Mouse (Mus musculus) liver, adult 2 months (tissue): Measurements from ENCODE around the gene Prkd3.

Experiments used
- CTCF ChIP-seq: fragments of 200-500 bp; IDR thresholded peaks from 2 replicates; pipeline ENCODE4 v1.5.1; 2011; ENCODE audit warnings: low read depth, low read length, control low read depth
- POLR2A ChIP-seq: fragments of 200-500 bp; IDR thresholded peaks from 2 replicates; pipeline ENCODE4 v1.6.1; 2011; ENCODE audit warnings: low read length, control low read depth; ENCODE audit not compliant: insufficient read depth; ENCODE audit errors: extremely low read depth

DNA sequence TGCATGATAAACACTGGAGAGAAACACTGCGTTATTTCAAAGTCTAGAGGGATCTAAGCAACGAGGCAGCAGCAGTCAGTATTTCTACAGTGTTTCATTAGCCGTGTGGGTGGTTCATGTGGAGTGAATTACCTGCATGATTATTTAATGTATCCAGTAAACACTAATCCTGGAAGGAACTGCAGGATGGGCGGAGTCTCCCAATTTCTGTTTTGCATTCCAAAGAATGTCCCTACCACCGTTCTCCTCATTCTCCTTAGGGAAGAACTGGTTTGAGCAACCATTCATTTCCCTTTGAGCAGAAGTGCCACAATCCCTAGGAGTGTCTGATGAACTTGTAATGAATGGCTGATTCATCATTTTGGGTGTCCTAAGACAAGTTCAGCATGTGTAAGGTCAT lies 39.6 kb upstream of the Prkd3 start:
- no peak for TF ChIP-seq CTCF
- TF ChIP-seq POLR2A: no peak
